Mouse (Mus musculus) brain, embryonic 14.5 days (tissue): ENCODE data around the gene Lrrc42.

Source experiments
- CTCF ChIP-seq: fragments of 200-500 bp; IDR thresholded peaks from 2 replicates; pipeline ENCODE4 v1.5.1; 2012; ENCODE audit warnings: inconsistent platforms, mild to moderate bottlenecking, moderate library complexity, borderline replicate concordance; ENCODE audit not compliant: insufficient read depth, insufficient read length; ENCODE audit errors: extremely low read depth
- POLR2A ChIP-seq: fragments of 200-500 bp; IDR thresholded peaks from 2 replicates; pipeline ENCODE4 v1.6.1; 2012; ENCODE audit warnings: mild to moderate bottlenecking, inconsistent platforms, borderline replicate concordance; ENCODE audit not compliant: poor library complexity, insufficient read depth, insufficient read length, severe bottlenecking; ENCODE audit errors: extremely low read depth

DNA sequence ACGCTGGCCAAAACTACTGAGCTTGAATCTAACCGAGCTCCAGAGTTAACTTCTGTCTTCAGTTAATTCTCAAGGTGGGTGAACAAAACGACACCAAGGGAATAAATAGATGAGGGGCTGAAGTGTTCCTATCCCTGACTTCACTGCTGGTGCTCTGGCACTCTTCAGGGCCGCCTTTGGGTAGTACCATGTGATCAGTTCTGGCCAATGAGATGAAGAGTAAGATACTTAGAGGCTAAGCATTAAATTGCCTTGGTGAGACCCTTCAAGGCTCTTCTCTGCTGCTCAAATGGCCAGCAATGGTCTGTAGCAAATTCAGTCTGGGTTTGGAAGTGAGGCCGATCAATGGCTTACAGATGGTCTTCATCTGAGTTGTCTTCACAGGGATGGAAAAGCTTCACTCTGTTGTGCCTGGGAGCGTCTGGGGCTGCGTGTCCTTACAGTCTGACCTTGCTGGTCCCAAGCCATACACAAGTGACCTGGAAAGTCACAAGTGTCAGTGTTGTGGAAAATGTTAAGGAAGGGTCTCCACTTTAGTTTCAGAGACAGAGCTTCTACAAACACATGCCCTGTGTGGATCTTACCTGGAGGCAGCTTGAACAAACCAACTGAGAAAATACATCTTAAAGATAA is 27.6 kb upstream of the Lrrc42 start:
- TF ChIP-seq POLR2A (no peak), CTCF (no peak)
